Mouse (Mus musculus) brain, embryonic 14.5 days (tissue): ENCODE data around the gene Lpp.

Experiments
- CTCF ChIP-seq: fragments of 200-500 bp; IDR thresholded peaks from 2 replicates; pipeline ENCODE4 v1.5.1; 2012; ENCODE audit warnings: inconsistent platforms, mild to moderate bottlenecking, moderate library complexity, borderline replicate concordance; ENCODE audit not compliant: insufficient read depth, insufficient read length; ENCODE audit errors: extremely low read depth
- POLR2A ChIP-seq: fragments of 200-500 bp; IDR thresholded peaks from 2 replicates; pipeline ENCODE4 v1.6.1; 2012; ENCODE audit warnings: mild to moderate bottlenecking, inconsistent platforms, borderline replicate concordance; ENCODE audit not compliant: poor library complexity, insufficient read depth, insufficient read length, severe bottlenecking; ENCODE audit errors: extremely low read depth

GRCm38 (mm10) chr16:24474781-24475180, 81.5 kb downstream of the Lpp start:
- no peak for TF ChIP-seq CTCF
- no peak for TF ChIP-seq POLR2A
